Mouse (Mus musculus) cortical plate, adult 2 months (tissue): ENCODE measurements around the gene Tvp23b. TPM values are rescaled to one million over a fixed set of nuclear protein-coding genes. Genes with fewer than 3 reads are reported as not detected.
A peak's percentile ranks its signal among the peaks of the same experiment; 100 is the strongest.

Experiments used
- H3K27ac ChIP-seq: fragments of 200-500 bp; 2 replicates; pipeline ENCODE4 v1.5.1; 2012; ENCODE audit warnings: low read length, control low read depth, inconsistent platforms; ENCODE audit not compliant: insufficient read depth
- H3K4me1 ChIP-seq: fragments of 200-500 bp; 2 replicates; pipeline ENCODE4 v1.6.1; 2011; ENCODE audit warnings: low read length; ENCODE audit not compliant: control insufficient read depth, insufficient read depth
- H3K4me3 ChIP-seq: fragments of 200-500 bp; 2 replicates; pipeline ENCODE4 v1.5.1; 2011; ENCODE audit warnings: mild to moderate bottlenecking, low read length, control low read depth; ENCODE audit not compliant: insufficient read depth
- CTCF ChIP-seq: fragments of 200-500 bp; IDR thresholded peaks from 2 replicates; pipeline ENCODE4 v1.5.1; 2011; ENCODE audit warnings: mild to moderate bottlenecking, control low read depth, low read length; ENCODE audit not compliant: insufficient read depth; ENCODE audit errors: extremely low read depth
- POLR2A ChIP-seq: fragments of 200-500 bp; IDR thresholded peaks from 2 replicates; pipeline ENCODE4 v1.6.1; 2011; ENCODE audit warnings: mild to moderate bottlenecking, low read length, control low read depth; ENCODE audit not compliant: insufficient read depth; ENCODE audit errors: extremely low read depth
- polyA plus RNA-seq: library from polyadenylated mRNA; depleted of rRNA; stranded (reverse); fragments of >200 nt; gene quantifications from 2 replicates; pipeline ENCODE4 v1.2.3, GENCODE M21; 2012

The Tvp23b gene
- polyA plus RNA-seq, 1 experiment = 32.8 TPM

- Histone ChIP-seq H3K4me3 (no peak overlapping the region), H3K27ac (no peak overlapping the region), H3K4me1 (peaks cover 6% of the 10 kb centered on the region)
- TF ChIP-seq CTCF = no peak
- TF ChIP-seq POLR2A = no peak
Measured at GRCm38 (mm10) chr11:62915486-62915885, 36.2 kb downstream of the Tvp23b start.

- TF ChIP-seq POLR2A = no peak
- TF ChIP-seq CTCF = no peak
- H3K4me3 ChIP-seq = no peak overlapping the region
- peaks cover 1% of the 10 kb centered on the region; the same call in 1 of the 2 replicates for H3K4me1 ChIP-seq
- H3K27ac ChIP-seq = no peak overlapping the region
Measured at GRCm38 (mm10) chr11:62916765-62917164, 37.5 kb downstream of the Tvp23b start.

- H3K27ac ChIP-seq = no peak overlapping the region
- H3K4me3 ChIP-seq = no peak overlapping the region
- H3K4me1 ChIP-seq = peaks cover 1% of the 10 kb centered on the region; the same call in 1 of the 2 replicates
- TF ChIP-seq CTCF = no peak
- no peak for TF ChIP-seq POLR2A
Measured at GRCm38 (mm10) chr11:62919946-62920742, 40.9 kb downstream of the Tvp23b start.

GRCm38 (mm10) chr11:62920743-62921050 lies 41.4 kb downstream of the Tvp23b start:
- TF ChIP-seq CTCF (no peak), POLR2A (no peak)
- H3K27ac ChIP-seq = no peak overlapping the region

GRCm38 (mm10) chr11:62921052-62921977 lies 42.1 kb downstream of the Tvp23b start:
- Histone ChIP-seq H3K4me1 (peaks cover 1% of the 10 kb centered on the region; the same call in 1 of the 2 replicates), H3K27ac (peak overlapping the region; percentile 4; the same call in 1 of the 2 replicates), H3K4me3 (peak overlapping the region; percentile 18)
- TF ChIP-seq POLR2A (peak; percentile 24; the same call in 1 of the 2 replicates), CTCF (peak; percentile 90)

More at GRCm38 (mm10) chr11:62920743-62921050, 41.4 kb downstream of the Tvp23b start:
- H3K4me3 ChIP-seq = peak overlapping the region; percentile 18; the same call in 1 of the 2 replicates
- H3K4me1 ChIP-seq = peaks cover 1% of the 10 kb centered on the region; the same call in 1 of the 2 replicates

GRCm38 (mm10) chr11:62924091-62924761 lies 45.0 kb downstream of the Tvp23b start:
- Histone ChIP-seq H3K4me3 (no peak overlapping the region), H3K27ac (no peak overlapping the region)
- TF ChIP-seq CTCF (no peak), POLR2A (no peak)

GRCm38 (mm10) chr11:62929799-62930198 lies 50.5 kb downstream of the Tvp23b start:
- TF ChIP-seq POLR2A (no peak), CTCF (no peak)
- Histone ChIP-seq H3K4me1 (no peaks in the 10 kb centered on the region), H3K27ac (no peak overlapping the region), H3K4me3 (no peak overlapping the region)

More at GRCm38 (mm10) chr11:62924091-62924761, 45.0 kb downstream of the Tvp23b start:
- H3K4me1 ChIP-seq = peaks cover 1% of the 10 kb centered on the region; the same call in 1 of the 2 replicates

GRCm38 (mm10) chr11:62930574-62930973 lies 51.3 kb downstream of the Tvp23b start:
- TF ChIP-seq POLR2A = no peak
- no peak for TF ChIP-seq CTCF
- Histone ChIP-seq H3K4me1 (no peaks in the 10 kb centered on the region), H3K4me3 (no peak overlapping the region), H3K27ac (no peak overlapping the region)

- Histone ChIP-seq H3K4me1 (no peaks in the 10 kb centered on the region), H3K27ac (no peak overlapping the region), H3K4me3 (no peak overlapping the region)
- TF ChIP-seq CTCF = no peak
- no peak for TF ChIP-seq POLR2A
Measured at GRCm38 (mm10) chr11:62931141-62931540, 51.9 kb downstream of the Tvp23b start.
